Mouse (Mus musculus) heart, postnatal 0 days (tissue): ENCODE measurements at regions not wholly inside any gene's neighbourhood (a gene's known extent, or its start where the extent isn't known, plus 50 kb on each side); places are given as distances from the start of the nearest gene placed in this dataset.

ENCODE experiments used
- CTCF ChIP-seq: IDR thresholded peaks from 2 replicates; pipeline ENCODE4 v1.5.1; 2016; ENCODE audit warnings: antibody characterized with exemption, control low read depth, low read depth
- EP300 ChIP-seq: IDR thresholded peaks from 2 replicates; pipeline ENCODE4 v1.6.1; 2016; ENCODE audit warnings: antibody characterized with exemption, low read depth

- TF ChIP-seq CTCF (no peak), EP300 (no peak)
These were observed 93.8 kb upstream of the Itga6 start for GRCm38 (mm10) chr2:71651662-71652061.
